Mouse (Mus musculus) cerebellum, adult 2 months (tissue): ENCODE data around the gene Lefty2.

Experiments used
- CTCF ChIP-seq: fragments of 200-500 bp; IDR thresholded peaks from 2 replicates; pipeline ENCODE4 v1.5.1; 2011; ENCODE audit warnings: low read depth, mild to moderate bottlenecking, control low read depth, low read length, moderate library complexity, borderline replicate concordance; ENCODE audit not compliant: insufficient read depth
- POLR2A ChIP-seq: fragments of 200-500 bp; IDR thresholded peaks from 2 replicates; pipeline ENCODE4 v1.6.1; 2011; ENCODE audit warnings: low read length, control low read depth, borderline replicate concordance; ENCODE audit not compliant: insufficient read depth

DNA sequence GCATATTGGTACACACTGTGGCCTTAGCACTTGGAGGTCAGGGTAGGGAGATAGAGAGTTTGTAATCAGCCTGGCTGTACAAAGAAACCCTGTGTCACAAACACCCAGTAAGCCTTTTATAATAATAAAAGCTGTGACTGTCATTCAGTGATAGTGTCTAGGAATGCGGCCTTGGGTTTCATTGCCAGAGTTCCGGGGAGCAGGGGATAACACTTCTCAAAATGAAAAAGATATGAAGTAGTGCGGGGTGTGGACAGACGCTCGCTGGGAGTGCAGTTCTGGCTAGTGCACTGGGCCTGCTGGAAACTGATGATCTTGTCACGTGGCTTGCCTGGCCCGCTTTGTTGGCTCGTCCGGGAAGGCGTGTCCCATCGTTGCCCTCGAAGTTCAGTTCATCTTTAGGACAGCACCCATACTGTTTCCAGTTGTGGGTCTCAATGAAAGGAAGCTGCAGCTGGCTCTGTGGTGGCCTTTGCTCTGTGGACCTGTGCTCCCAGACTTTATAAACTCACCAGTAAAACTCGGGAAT, 22.7 kb upstream of the Lefty2 start:
- TF ChIP-seq CTCF (no peak), POLR2A (no peak)
